Mouse (Mus musculus): Measurements from ENCODE around the gene Skiv2l. TPM values are rescaled to one million over a fixed set of nuclear protein-coding genes. Genes with fewer than 3 reads are reported as not detected.
"Not testable (repeated sequence)": the region's sequence is repeated elsewhere in the genome, so short reads cannot be mapped to it uniquely, and the experiment has no call there.

Gene Skiv2l
- total RNA-seq, 2 experiments from 2014 or later, result 68.5 to 73.1 TPM

DNA sequence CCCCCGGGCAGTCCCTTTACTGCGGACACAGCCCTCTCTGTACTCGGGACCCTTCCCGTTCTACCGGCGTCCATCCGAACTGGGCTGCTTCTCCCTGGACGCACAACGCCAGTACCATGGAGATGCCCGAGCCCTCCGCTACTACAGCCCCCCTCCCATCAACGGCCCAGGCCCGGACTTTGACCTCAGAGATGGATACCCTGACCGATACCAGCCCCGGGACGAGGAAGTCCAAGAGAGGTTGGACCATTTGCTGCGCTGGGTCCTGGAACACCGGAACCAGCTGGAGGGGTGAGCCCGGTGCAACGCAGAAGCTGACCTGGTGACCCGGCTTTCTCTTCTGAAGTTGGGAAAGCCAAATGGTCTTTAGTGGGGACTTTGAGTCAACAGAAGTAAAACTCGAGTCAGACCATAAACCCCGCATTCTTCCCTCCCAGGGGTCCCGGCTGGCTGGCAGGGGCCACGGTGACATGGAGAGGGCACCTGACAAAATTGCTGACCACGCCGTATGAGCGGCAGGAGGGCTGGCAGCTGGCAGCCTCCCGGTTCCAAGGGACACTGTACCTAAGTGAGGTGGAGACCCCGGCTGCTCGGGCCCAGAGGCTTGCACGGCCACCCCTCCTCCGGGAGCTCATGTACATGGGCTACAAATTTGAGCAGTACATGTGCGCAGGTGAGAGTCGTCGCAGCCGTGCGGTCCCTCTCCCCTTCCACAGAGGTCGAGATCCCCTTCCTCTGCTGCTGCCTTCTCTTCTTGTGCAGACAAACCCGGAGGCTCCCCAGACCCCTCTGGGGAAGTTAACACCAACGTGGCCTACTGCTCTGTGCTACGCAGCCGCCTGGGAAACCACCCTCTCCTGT, 12.3 kb downstream of the Skiv2l start:
- intact Hi-C loops (cut with DNase I), result loop anchor here (2.0 to 5.0 kb wide), 2 partner anchors 13 to 185 kb away; partner anchors contain the start of genes Nelfe and Skiv2l
- DNase-seq (ENCODE audit: low spot score in 2 of 2), result peak in 1 of 2 experiments; percentile 14

DNA sequence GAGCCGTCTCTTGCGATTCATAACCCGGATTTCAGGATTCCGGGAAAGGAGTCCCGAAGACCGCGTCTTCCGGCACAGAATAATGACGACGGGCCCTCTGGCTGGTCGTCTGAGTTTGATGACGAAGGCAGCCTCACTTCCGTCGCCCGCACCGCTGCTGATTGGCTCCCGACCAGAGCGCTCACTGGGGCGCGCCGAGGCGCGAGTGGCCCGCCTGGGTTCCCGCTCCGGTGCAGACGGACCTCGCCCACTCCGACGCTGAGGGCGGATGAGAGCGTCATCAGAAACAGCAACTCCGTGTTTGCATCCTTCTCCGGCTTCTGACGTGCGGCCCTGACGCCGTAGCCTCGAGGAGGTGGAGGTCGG, 13.2 kb downstream of the Skiv2l start, which contains the start of the genes Stk19 and Dxo:
TSS of gene Stk19 (minus strand) at position 90 of the 366 bp plus-strand sequence.
TSS of gene Dxo (plus strand) at position 164 of the 366 bp plus-strand sequence.
- intact Hi-C loops (cut with DNase I), result loop anchor here (2.0 to 5.0 kb wide), 2 partner anchors 14 to 185 kb away; partner anchors contain the start of genes Nelfe and Skiv2l
- DNase-seq (ENCODE audit: low spot score in 2 of 2), result peak; percentile 98

DNA sequence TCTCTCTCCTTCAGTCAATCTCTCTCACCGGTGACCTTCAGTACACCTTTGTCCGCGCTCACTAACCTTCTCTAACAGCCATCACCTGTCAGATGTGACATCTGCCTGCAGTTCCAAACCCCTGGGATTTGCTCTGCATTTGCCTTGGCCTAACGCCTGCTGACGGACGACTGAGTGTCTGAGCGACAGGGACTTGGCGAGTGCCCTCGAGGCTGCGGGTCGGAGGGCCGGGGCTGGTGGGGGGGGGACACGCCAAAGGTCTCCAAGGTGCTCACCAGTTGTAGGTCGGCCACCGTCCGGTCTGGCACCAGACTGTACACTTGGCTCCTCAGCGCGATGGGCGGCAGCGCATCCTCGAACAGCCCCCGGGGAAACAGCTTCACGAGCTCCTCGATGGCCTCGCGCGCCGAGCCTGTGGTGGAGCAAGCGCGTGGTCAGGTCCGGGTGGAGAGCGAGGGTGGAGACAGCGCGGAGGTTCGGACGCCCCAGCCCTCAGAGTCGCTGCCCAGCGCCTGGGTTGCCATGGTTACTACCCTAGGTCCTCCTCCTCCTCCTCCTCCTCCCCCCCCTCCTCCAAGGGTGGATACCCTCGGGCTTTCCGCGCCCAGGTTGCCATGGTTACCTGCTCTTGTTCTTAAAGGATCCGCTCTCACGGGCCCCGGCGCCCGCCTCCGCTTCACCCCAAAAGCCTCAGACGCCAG, 13.7 kb downstream of the Skiv2l start:
- no peak for DNase-seq (ENCODE audit: low spot score in 2 of 2)
- intact Hi-C loops (cut with DNase I), result loop anchor here (2.0 to 5.0 kb wide), 2 partner anchors 14 to 184 kb away; partner anchors contain the start of genes Nelfe and Skiv2l

DNA sequence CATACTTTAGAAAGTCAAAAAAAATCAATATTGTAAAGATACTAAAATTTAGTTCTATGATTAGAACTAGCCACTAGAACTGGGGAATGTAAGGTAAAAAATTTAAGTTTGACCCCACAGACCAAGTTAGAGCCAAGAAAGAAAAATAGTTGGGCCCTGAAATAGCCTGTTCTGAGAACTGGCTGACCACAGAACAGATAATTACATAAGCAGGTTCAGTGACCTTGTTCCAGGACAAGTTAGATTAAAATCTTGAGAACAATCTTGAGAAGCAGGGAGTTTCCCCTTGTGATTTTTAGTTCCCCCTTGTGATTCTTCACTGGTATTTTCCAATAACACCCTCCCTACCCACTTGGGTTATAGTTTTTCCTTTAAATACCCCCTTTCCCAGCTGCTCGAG, 19.2 kb downstream of the Skiv2l start:
- DNase-seq (ENCODE audit: low spot score in 2 of 2); intact Hi-C loops (cut with DNase I): not testable (repeated sequence)

DNA sequence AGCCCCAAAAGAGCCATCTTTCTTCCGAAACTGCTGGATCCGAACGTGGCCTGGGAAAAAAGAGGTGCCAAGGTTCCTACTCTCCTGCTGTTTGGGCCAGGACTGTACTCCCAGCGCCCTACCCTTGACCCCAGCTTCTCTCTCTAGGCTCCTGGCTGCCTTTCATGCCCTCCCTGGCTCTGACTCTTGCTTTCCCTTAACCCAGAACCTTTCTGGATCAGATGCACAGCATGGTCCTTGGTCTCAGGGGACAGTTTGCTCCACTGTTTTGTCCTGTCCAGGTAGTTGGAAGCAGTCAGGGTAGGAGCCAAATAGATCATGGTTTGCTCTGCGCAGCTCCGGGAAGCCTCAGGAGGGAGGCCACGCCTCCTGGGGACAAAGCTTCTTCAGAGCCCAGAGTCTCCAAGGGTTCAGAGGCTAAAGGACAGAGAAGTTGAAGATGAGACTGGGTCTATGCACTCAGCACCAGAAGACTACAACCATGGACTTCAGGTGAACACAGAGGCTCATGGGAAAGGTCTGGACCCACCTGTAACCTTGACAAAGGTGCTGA, 35.1 kb downstream of the Skiv2l start:
- intact Hi-C loops (cut with DNase I), result loop anchor here (5.0 kb wide), 1 partner anchor 83 kb away; no protein-coding TSS in a partner anchor
- no peak for DNase-seq (ENCODE audit: low spot score in 2 of 2)

DNA sequence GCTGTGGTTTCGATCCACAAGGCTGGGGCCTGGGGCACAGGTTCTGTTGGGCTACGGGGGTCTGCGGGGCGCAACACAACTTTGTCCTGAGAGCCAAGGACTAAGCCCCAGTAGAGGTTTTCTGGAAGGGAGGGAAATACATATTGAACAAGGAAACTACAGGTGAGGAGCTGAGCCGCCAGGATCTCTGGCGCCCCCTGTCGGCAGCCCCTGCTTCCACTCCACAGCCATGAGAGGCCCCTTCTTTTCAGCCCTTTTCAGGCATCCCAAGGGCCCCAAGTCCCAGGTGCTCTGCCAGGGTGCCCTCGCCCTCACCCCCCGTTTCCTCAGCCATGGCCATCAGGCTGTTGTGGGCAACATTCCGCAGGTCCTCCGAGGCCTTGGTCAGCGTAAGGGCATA, 36.3 kb downstream of the Skiv2l start:
- intact Hi-C loops (cut with DNase I), result loop anchor here (5.0 kb wide), 1 partner anchor 81 kb away; no protein-coding TSS in a partner anchor
- DNase-seq (ENCODE audit: low spot score in 2 of 2), result peak; percentile 32 to 49

DNA sequence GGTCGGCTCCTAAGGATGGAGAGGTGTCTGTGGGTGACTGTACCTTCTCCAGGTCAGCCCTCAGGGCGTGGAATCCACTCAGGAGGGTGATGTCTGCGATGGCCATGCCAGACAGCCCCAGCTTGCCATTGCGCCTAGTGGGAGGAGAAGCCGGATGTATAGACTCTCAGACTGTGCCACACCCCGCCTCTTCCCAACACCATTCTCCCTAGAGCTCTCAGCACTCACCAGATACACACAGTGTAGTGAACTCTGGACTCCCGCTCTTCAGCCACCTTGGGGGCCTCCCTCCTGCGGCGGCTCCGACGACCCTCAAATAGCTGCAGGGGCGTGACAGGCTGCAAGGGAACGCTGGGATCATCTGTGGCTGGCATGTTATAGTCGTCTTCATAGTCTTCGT, 38.7 kb downstream of the Skiv2l start:
- no peak for DNase-seq (ENCODE audit: low spot score in 2 of 2)
- intact Hi-C loops (cut with DNase I), result loop anchor here (5.0 kb wide), 1 partner anchor 79 kb away; no protein-coding TSS in a partner anchor

DNA sequence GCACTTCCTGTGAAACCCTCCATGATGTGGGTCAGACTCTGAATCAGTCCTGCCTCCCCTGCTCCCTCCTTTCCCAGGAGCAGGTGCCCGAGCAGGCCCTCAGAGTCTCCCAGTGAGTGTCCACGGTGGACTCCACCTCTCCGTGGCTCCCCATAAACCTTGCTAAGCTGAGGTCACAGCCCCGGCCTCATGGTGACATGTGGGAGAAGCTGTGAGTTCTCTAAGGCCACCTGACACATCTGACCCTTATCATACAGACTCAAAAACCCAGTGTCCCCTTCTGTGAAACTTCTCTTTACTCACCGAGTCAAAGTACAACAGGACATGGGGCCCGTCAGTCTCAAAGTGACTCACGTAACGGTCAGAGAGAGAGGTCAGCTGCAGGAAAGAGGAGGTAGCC, 39.2 kb downstream of the Skiv2l start:
- intact Hi-C loops (cut with DNase I), result loop anchor here (5.0 kb wide), 1 partner anchor 79 kb away; no protein-coding TSS in a partner anchor
- not testable (repeated sequence) for DNase-seq (ENCODE audit: low spot score in 2 of 2)

DNA sequence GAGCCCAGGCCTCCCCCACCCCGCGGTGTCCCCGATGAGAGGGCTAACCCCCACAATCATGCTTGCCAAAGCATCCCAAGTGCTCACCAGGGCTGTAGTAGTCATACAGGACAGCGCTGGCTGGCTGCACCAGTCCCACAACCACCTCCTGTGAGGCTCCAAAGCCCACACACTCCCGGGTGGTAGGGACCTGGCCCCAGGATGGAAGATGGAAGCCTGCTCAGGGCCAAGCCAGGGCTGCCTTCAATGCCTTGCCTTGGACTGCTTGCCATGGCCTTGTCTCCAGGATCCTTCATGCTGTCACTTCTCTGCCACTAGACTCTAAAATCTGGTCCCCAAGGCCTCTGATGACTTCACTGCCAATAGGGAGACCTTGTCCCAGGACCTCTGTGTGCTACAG, 39.6 kb downstream of the Skiv2l start:
- not testable (repeated sequence) for DNase-seq (ENCODE audit: low spot score in 2 of 2)
- intact Hi-C loops (cut with DNase I), result loop anchor here (5.0 kb wide), 1 partner anchor 78 kb away; no protein-coding TSS in a partner anchor

DNA sequence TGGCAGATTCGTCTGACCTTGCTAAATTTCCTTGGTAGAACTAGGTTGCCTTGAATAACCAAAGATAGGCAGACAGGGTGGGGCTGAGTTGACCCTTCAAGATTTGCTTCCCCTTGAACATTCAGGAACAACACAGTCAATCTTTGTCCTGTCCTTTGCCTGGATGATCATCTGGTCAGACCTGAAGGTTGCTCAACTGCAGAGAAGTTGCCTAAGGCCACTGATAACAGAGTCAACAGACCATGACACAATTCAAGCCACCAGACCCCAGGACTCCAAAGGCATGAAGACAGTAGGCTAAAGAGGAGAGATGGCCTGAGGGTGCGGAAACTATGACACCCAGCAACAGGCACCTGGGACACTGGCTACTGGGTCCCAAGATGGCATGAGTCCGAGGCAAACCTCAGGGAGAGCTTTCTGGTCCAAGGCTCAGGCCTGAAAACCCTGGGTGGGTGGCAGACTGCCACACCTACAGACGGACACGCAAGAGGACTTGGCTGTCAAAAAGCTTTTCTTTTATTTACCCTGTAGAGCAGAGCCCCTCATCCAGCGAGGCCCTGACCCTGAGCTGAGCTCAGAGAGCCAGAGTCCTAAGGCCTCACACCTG, 41.3 kb downstream of the Skiv2l start:
- intact Hi-C loops (cut with DNase I), result loop anchor here (10.0 kb wide), 1 partner anchor 154 kb away; no protein-coding TSS in a partner anchor
- DNase-seq (ENCODE audit: low spot score in 2 of 2), result no peak

DNA sequence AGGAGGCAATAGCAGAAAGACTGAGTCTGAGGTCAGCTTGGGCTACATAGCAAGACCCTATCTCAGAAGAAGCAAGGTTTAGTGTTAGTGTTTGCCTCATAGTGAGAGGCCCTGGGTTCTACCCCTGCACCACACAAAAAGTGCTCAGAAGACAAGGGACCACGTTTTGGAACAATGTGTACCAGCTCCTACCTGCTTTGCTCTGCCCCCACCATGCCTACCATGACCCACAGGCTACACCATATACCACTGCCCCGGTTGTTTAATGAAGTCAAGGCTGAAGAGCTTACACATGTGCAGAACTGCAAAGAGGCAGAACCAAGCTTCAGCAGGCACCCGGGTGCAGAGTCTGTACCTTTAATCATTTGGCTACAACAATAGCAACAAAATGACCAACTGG, 42.8 kb downstream of the Skiv2l start:
- intact Hi-C loops (cut with DNase I), result loop anchor here (10.0 kb wide), 1 partner anchor 152 kb away; no protein-coding TSS in a partner anchor
- DNase-seq (ENCODE audit: low spot score in 2 of 2), result no peak

DNA sequence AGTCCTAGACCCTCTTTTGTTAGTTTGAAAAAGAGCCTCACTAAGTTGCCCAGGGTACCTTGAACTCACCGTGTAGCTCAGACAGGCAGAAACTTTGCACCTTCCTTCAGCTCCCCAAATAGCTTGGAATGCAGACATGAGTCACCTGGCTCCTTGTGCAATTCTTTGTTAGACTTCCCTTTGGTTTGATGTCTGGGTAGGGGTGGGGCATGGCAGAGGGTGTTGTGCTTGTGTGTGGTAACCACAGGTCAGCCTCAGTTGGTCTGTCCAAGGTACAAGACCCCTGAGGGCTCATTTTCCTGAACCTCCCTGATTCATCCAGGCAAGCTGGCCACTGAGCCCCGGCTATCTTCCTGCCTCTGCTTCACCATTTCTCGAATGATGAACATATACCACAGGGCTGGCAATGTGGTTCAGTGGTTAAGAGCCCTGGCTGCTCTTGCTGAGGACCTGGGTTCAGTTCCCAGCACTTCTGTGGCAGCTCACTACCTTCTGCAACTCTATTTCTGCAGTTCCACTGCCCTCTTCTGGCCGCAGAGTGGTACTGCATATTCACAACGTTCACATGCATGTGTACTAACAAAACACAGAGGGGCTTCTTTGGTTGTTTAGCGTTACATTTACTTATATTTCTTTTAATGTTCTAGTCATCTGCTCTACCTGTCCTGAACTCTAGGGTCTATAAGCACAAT, 45.0 kb downstream of the Skiv2l start:
- DNase-seq (ENCODE audit: low spot score in 2 of 2), result no peak
- intact Hi-C loops (cut with DNase I), result loop anchor here (10.0 kb wide), 1 partner anchor 150 kb away; no protein-coding TSS in a partner anchor

DNA sequence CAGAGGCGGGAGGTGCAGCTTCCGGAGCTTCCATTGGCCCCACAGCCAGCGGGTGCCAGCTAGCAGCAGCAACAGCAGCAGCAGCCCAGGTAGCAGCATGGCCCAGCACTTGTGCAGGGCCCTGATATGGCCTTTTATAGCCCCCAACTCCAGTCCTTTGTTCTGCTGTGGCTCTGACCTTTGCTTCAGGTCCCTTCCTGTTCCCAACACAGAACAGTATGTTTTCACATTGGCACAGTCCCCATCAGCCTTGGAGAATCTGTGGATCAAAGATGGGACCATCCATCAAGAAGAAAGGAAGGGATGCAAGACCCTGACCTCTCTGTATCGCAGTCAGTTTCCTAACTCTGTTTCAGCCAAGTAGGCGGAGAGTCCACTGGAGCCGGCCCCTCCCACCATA, 45.7 kb downstream of the Skiv2l start, which contains the start of gene Cyp21a1:
TSS of gene Cyp21a1 (minus strand) at position 261 of the 400 bp plus-strand sequence.
- DNase-seq (ENCODE audit: low spot score in 2 of 2), result not testable (repeated sequence)
- intact Hi-C loops (cut with DNase I), result loop anchor here (10.0 kb wide), 1 partner anchor 150 kb away; no protein-coding TSS in a partner anchor

DNA sequence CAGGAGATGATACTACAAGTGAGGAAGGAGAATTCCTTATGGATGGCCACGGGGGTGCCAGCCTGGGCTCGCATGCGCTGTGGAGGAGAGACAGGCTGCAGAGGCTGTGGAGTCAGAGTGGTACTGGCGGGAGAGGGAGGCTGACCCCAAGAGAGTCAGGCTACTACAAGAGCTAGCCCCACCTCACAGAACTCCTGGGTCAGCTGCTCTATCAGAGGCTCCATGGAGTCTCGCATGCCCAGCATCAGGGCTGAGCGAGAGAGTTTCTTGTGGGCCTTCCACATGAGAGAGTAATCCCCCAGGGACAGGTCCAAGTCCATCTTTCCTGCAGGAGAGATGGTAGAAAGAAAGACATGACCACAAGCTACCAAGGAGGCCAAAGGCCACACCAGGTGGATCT, 46.6 kb downstream of the Skiv2l start:
- intact Hi-C loops (cut with DNase I), result loop anchor here (10.0 kb wide), 1 partner anchor 149 kb away; no protein-coding TSS in a partner anchor

DNA sequence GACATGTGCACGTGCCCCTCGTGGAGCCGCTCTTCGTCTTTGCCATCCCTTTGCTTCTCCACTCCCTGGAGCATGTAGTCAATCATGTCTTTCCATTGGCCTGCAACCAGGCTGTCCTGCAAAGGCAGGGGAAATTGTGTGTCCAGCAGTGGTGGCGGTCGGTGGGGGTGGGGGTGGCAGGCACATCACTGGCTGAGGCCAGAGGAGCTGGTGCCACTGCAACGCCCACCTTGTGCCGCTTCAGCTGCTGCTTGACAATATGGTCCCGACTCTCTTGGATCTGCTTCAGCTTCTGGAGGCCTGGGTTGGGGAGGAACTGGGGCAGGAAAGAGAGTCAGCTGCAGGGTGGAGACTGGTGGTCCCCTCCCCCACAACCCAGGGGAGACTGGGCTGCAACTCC, 47.3 kb downstream of the Skiv2l start:
- DNase-seq (ENCODE audit: low spot score in 2 of 2), result not testable (repeated sequence)
- intact Hi-C loops (cut with DNase I), result loop anchor here (10.0 kb wide), 1 partner anchor 148 kb away; no protein-coding TSS in a partner anchor

More for the DNA sequence above, 46.6 kb downstream of the Skiv2l start:
- not testable (repeated sequence) for DNase-seq (ENCODE audit: low spot score in 2 of 2)

DNA sequence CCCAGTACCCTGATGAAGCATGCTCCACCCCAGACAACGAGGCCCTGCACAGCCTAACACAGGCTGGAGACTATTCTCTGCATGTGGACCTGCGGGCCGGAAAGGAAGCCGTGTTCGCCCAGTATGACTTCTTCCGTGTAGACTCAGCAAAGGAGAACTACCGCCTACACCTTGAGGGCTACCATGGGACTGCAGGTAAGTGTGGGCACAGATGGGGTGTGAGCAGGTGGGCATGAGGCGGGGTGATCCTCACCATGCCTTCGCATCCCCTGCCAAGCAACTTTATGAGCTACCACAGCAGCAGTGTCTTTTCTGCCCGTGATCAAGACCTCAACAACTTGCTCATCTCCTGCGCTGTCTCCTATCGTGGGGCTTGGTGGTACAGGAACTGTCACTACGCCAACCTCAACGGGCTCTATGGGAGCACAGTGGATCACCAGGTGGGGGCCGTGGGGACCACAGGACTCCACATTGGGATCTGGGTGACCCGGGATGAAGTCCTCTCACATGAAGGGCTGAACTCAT, 49.2 kb downstream of the Skiv2l start:
- intact Hi-C loops (cut with DNase I), result loop anchor here (10.0 kb wide), 1 partner anchor 146 kb away; no protein-coding TSS in a partner anchor
- DNase-seq (ENCODE audit: low spot score in 2 of 2), result not testable (repeated sequence)

DNA sequence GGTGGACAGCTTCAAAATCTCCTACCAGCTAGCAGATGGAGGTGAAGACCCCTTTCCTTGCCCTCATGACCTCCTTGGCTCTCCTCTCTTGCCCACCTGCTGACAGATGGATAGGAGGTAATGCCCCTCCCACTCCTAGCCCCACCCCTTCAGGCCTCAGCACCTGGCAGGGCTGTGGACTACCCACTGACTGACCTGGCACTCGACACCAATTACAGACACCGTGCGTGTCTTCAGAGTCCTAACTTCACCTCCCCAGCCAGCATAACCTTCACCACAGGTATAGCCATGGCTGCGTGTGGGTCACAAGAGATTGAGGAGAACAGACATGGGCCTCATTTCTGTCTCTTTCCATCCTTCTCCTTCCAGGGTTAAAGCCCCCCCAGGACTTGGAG, 50.5 kb downstream of the Skiv2l start:
- no peak for DNase-seq (ENCODE audit: low spot score in 2 of 2)
- intact Hi-C loops (cut with DNase I), result no loop called here
